Mouse (Mus musculus): ENCODE results near the gene Farsa. TPM values are rescaled to one million over a fixed set of nuclear protein-coding genes. Genes with fewer than 3 reads are reported as not detected.
A peak's percentile ranks its signal among the peaks of the same experiment; 100 is the strongest.
"Not testable (repeated sequence)": the region's sequence is repeated elsewhere in the genome, so short reads cannot be mapped to it uniquely, and the experiment has no call there.

The Farsa gene
- 10 to 100 TPM; 52.0 to 52.4 TPM for total RNA-seq (2021)
- long read RNA-seq, experiment 1, transcript Farsa-201 (13 exons, 1,826 nt) = major isoform, 72 of 88 reads
- long read RNA-seq, experiment 1, partial matches to known transcripts = 4 of 88 reads
- long read RNA-seq, experiment 1, other reads (novel, unspliced or antisense) = 12 of 88 reads
- long read RNA-seq, experiment 2, transcript Farsa-201 (13 exons, 1,826 nt) = major isoform, 29 of 39 reads
- long read RNA-seq, experiment 2, partial matches to known transcripts = 1 of 39 reads
- long read RNA-seq, experiment 2, other reads (novel, unspliced or antisense) = 8 of 39 reads

- DNase-seq = peak; percentile 94
Measured at GRCm38 (mm10) chr8:84856864-84857441, at the start of gene Farsa. Farsa (plus strand) TSS chr8:84856989.

- DNase-seq = no peak
Measured at GRCm38 (mm10) chr8:84809109-84809940, 47.5 kb upstream of the Farsa start.

GRCm38 (mm10) chr8:84809941-84810280 lies 46.9 kb upstream of the Farsa start:
- no peak for DNase-seq

- peak; percentile 97 for DNase-seq
Measured at GRCm38 (mm10) chr8:84810896-84811295, 45.9 kb upstream of the Farsa start.

GRCm38 (mm10) chr8:84811303-84811702 lies 45.5 kb upstream of the Farsa start:
- DNase-seq = no peak

GRCm38 (mm10) chr8:84813059-84813458 lies 43.7 kb upstream of the Farsa start:
- peak; percentile 90 for DNase-seq

GRCm38 (mm10) chr8:84813830-84814229 lies 43.0 kb upstream of the Farsa start:
- no peak for DNase-seq

- DNase-seq = no peak
Measured at GRCm38 (mm10) chr8:84814240-84814554, 42.6 kb upstream of the Farsa start.

GRCm38 (mm10) chr8:84814555-84815441 lies 42.0 kb upstream of the Farsa start:
- peak; percentile 20 for DNase-seq

- DNase-seq = peak; percentile 99
Measured at GRCm38 (mm10) chr8:84815547-84815946, 41.2 kb upstream of the Farsa start.

- DNase-seq = no peak
Measured at GRCm38 (mm10) chr8:84816117-84816516, 40.7 kb upstream of the Farsa start.

- DNase-seq = no peak
Measured at GRCm38 (mm10) chr8:84822723-84823122, 34.1 kb upstream of the Farsa start, which contains the start of gene Dand5. Dand5 (minus strand) TSS chr8:84822823.

GRCm38 (mm10) chr8:84823653-84824052 lies 33.1 kb upstream of the Farsa start:
- DNase-seq = peak; percentile 74

- DNase-seq = no peak
Measured at GRCm38 (mm10) chr8:84825636-84826035, 31.2 kb upstream of the Farsa start.

- not testable (repeated sequence) for DNase-seq
Measured at GRCm38 (mm10) chr8:84826518-84826917, 30.3 kb upstream of the Farsa start.

GRCm38 (mm10) chr8:84831490-84831889 lies 25.3 kb upstream of the Farsa start, which contains the start of gene Gadd45gip1:
Gadd45gip1 (plus strand) TSS chr8:84831522.
- peak; percentile 54 for DNase-seq

- peak; percentile 92 for DNase-seq
Measured at GRCm38 (mm10) chr8:84832034-84832717, 24.6 kb upstream of the Farsa start.

- DNase-seq = no peak
Measured at GRCm38 (mm10) chr8:84832759-84833742, 23.7 kb upstream of the Farsa start.

- DNase-seq = no peak
Measured at GRCm38 (mm10) chr8:84834002-84834865, 22.6 kb upstream of the Farsa start.

Data from adrenal gland, postnatal 10 days (tissue).